Mouse (Mus musculus) spleen, postnatal 36 days (tissue): ENCODE measurements around the gene Tmem262.

ENCODE experiments used
- DNase-seq, 2 experiments: peaks; one replicate each; pipeline ENCODE4 v3.0.0; 2022; ENCODE audit warnings: low spot score in 2 of 2, mixed read lengths in 1 of 2

The Tmem262 gene

GRCm38 (mm10) chr19:6061021-6061533, 18.8 kb upstream of the Tmem262 start, which contains the start of gene Znhit2:
Gene Znhit2, plus strand, starts transcription at chr19:6061192.
- peak; percentile 94 to 96 for DNase-seq

- peak; percentile 79 for DNase-seq
Observed at GRCm38 (mm10) chr19:6061641-6062302, 18.1 kb upstream of the Tmem262 start.

DNA sequence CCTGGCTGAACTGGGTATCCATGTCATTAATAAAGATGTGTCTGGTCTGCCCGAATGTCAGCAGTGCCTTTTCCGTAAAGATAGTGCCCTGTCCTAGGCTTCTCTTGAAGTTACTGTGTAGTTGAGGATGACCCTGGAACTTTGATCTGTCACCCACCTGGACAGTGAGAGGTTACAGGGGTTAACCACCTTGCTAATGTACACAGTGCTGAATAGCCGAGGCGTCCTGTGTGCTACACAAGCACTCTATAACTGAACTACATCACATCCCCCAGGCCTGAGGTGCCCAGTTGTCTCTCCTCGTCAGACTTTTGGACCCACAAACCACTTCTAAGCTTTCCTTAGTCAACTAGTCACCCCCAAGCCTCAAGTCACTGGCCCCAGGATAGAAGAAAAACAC, 17.4 kb upstream of the Tmem262 start:
- no peak for DNase-seq

GRCm38 (mm10) chr19:6063081-6063480, 16.8 kb upstream of the Tmem262 start:
- no peak for DNase-seq

DNA sequence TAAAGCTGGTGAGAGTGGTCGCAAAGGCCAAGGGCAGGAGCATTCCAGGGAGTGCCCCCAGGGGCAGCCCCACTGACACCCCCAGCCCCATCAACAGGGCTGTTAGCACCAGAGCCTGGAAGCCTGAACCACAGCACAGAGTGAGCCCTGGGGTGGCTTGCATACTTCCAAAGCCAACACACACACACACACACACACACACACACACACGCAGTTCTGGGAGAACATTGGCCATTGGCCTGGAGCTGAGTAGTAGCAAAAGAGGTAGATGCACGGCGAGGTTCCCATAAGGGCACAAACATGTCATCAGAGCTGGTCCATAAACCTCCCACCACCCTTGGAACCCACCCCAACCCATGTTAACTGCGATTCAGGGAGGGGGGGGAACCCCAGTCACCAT, 13.3 kb upstream of the Tmem262 start:
- DNase-seq, result no peak

GRCm38 (mm10) chr19:6067011-6067723, 12.7 kb upstream of the Tmem262 start:
- DNase-seq, result peak; percentile 77 to 84

- peak; percentile 91 to 93 for DNase-seq
Observed at GRCm38 (mm10) chr19:6067724-6068415, 12.0 kb upstream of the Tmem262 start, which contains the start of gene Tm7sf2. Gene Tm7sf2, minus strand, starts transcription at chr19:6068373.

DNA sequence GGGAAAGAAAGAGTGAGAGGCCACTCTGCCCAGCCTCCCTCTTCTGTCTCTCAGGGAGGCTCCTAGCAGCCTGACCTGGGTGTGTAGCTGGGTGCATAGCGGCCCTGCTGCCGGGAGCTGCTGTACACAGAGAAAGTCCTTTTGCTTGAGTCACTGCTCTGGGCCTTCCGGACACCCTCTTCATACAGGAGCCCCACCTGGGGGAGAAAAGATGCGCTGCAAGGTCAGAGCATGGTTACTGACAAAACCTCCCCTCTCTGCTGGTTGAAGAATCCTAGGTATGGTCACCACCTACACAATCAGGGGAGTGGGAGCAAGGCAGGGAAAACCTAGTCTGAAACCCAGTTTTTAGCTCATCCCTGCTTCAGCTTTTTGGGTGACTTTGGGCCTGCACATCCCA, 10.9 kb upstream of the Tmem262 start:
- no peak for DNase-seq

- DNase-seq, result no peak
Observed at GRCm38 (mm10) chr19:6069851-6070250, 10.0 kb upstream of the Tmem262 start.

GRCm38 (mm10) chr19:6070571-6071250, 9.1 kb upstream of the Tmem262 start:
- no peak for DNase-seq

DNA sequence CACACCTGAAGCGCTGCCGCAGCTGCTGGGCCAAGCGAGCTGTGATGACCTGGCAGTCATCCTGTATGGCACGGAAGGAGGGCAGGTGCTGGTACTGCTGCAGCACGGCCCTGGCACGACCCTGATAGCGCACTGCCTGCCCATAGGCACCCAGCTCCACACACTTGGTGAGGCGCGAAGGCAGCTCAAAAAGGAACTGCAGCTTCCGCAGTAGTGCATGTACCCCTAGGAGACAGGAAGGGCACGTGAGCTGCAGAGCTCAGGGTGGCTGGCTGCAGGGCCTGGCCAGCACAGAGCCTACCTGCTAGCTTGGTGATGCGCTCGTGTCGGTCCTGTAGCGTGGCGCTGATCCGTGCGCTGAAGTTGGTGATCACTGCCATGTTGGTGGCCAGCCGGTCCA, 8.6 kb upstream of the Tmem262 start:
- no peak for DNase-seq

DNA sequence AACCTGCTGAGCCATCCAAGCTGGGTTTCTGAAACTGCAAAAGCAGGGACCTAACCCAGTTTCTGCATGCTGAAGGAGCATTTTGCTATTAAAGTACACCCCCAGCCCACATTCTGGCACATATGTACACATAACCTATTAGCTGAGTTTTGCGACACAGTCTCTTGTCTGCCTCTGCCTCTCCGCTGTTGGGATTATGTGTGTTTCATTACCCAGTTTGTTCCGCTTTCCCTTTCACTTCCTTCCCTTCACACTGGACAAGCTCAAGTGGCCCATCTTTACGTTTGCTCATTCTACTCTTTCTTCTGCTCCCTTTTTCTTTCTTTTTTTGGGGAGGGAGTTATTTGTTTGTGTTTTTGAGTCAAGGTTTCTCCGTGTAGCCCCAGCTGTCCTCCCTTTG, 5.9 kb upstream of the Tmem262 start:
- no peak for DNase-seq

DNA sequence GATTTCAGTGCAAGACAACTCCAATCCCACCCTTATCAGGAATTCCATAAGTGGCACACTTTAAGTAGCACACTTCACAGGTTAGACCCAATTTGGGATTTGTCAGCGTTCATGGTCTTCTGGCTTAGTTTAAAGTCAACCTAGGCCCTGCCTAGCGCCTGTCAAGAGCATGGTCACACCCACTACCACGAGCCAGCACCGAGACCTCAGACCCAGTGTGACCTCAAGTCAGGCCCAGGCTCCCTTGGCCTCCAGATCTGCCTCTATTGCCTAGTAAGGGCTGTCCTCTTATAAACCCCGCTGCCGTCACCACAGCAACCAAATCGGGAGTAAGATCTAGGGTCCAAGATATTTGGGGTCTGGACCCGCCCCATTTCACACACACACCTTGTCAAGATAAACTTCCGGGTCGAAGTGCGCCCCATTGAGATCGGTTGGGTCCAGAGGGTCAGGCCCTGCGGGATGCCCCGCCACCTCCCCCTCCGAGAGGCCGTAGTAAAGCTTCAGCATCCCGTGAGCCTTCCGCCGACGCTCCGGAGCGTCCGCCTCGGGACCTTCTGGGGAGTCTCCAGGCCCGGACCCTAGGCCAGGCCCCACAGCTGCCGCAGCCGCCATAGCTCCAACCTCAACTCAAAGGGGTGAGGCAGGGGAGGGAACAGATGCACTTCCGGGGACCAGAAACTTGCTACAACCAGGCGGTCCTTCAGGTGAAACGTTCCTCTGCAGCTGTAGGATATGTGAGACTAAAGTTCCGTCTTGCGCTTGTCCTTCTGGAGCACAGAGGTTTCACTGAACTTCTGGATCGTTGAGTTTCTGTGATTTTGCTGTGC, 3.1 kb upstream of the Tmem262 start, which contains the start of gene Vps51:
TSS of gene Vps51 (minus strand) at position 668 of the 830 bp plus-strand sequence.
- peak; percentile 83 for DNase-seq

DNA sequence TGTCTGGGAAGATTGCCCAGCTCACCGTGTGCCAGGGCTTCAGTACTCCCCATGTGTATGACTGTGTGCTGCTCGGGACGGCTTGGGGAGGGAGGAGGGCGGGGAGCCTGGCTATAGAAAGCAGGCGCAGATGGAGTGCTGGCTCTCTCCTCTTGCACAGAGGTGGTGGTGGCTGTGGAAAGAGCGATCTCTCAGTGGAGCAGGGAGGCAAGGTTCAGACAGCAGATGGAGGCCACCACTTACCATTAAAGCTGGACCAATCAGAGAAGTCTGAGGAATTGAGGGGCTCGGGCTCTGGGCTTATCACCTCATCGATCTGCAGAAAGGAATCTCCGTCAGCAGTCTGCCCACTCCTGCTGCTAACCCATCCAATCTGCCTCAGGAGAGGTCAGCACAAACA, 2.3 kb downstream of the Tmem262 start, which contains the start of gene Gm28374:
TSS of gene Gm28374 (minus strand) at position 101 of the 400 bp plus-strand sequence.
- no peak for DNase-seq

GRCm38 (mm10) chr19:6084478-6085248, 4.8 kb downstream of the Tmem262 start, which contains the start of the genes Zfpl1 and Cdca5:
Gene Zfpl1, minus strand, starts transcription at chr19:6084956.
Gene Cdca5, plus strand, starts transcription at chr19:6084983.
- DNase-seq, result peak; percentile 96 to 97

- peak; percentile 66 to 80 for DNase-seq
Observed at GRCm38 (mm10) chr19:6085417-6085879, 5.6 kb downstream of the Tmem262 start.

DNA sequence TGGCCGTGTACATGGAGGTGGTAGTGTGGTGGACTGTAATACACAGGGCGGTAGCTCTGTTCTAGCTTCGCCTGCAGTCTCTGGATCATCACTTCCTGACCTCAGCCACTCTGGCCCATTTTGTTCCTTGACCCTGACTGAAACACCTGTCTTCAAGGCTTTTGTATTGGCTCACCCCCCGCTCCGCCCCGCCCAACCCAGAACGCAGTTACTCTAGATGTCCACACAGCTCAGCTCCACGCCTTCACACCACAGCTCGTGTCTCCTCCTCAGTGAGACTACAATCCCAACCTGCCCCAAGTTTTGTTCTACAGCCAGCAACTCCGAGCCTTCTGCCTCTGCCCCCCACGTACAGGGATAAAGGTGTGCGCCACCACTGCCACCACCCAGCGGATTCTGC, 9.0 kb downstream of the Tmem262 start:
- no peak for DNase-seq

DNA sequence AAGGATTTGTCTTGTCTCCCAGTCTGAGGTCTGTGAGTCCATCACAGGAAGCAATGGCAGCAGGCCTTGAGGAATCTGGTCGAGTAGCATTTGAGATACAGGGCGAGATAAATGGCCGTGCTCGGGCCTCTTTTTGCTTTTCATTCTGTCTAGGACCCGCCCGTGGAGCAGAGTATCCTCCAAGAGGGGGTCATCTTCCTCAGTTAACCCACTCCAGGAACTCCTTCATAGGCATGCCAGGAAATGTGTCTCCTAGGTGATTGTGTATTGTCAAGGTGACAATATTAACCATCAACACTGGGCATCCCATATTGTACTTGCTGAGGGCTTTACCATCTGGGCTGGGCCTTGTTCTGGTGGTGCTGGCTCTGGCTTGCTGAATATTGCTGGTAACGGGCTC, 14.3 kb downstream of the Tmem262 start, which contains the start of gene AC131692.1:
TSS of gene AC131692.1 (plus strand) at position 301 of the 400 bp plus-strand sequence.
- no peak for DNase-seq

DNA sequence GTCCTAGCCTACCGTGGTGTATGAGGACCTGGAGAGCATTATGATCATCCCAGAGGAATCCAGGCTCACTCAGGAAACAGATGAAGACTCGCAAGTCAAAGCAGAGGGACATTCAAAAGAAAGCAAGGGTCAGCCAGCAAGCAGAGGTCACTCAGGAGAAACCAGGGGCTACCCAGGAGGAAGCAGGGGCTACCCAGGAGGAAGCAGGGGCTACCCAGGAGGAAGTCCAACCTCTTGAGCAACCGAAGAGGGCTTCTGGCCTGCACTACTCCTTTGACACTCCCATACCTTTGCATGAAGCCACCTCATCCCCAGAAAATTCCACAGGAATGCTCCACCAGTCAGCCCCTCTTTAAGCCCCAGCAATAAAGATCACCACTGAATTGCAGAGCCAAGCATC, 18.0 kb downstream of the Tmem262 start:
- DNase-seq, result no peak

- no peak for DNase-seq
Observed at GRCm38 (mm10) chr19:6101186-6101585, 21.4 kb downstream of the Tmem262 start.
